Mouse (Mus musculus): ENCODE measurements around the gene Cmya5. TPM values are rescaled to one million over a fixed set of nuclear protein-coding genes. Genes with fewer than 3 reads are reported as not detected.
"Not testable (repeated sequence)": the region's sequence is repeated elsewhere in the genome, so short reads cannot be mapped to it uniquely, and the experiment has no call there.

The Cmya5 gene
- total RNA-seq (2022), result 1 to 10 TPM; 2.9 to 4.3 (median 3.2) TPM

DNA sequence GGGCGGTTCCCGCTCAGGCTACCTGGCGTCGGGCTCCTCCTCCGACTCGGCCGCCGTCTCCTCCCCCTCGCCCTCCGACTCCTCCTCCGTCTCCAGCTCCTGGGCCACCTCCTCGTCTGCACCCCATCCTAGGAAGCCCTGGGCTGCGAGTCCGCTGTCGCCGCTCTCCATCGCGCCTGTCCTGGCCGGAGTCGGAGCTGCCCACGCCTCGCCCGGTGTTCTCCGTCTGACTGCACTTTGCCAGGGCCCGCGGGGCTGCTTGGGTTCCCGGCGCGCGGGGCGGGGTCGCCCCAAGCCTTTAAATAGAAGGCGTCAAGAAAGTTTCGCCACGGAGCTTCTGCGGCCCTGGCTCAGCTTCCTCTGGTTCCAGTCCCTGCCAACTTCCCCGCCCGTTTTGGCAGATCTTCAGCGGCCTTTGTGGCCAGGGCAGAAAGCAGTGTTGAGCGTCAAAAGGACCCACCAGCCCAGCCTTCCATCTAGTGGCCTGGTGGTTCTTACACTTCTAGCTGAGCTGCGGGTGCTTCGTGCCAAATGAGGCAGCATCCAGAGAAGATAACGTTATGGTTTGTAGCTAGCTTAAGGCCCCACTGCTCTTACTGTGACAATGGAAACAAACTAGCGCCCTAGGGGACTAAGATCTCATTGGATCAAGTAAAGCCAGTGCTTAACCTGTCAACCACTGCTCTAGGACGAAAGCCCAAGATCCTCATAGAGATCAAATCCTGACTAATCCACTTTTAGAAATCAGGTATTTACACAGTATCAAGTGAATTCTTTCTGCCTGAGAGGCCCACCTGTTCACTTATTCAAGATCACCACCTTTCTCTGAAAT is at the start of gene Cmya5:
Gene Cmya5 (minus strand): TSS at position 389 of the 832 bp plus-strand sequence.
- DNase-seq (ENCODE audit: low spot score in 2 of 2), result peak; percentile 72 to 80

DNA sequence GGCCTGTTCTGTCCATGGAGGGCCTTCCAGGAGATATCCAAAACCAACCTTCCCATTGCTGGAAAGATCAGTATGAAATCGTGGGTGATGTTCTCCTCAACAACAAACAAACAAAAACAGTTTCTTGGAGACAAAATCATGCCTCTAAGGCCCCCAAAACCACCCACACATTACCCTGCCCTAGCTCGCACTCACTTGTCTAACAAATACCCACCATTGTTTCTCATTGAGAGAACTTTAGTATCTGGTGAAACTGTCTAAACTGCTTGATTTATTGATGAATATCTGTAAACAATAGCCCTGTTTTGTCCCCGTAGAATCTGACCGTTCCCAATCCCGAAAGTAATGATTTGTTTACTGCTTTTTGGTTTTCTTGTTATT is 48.1 kb upstream of the Cmya5 start:
- no peak for DNase-seq (ENCODE audit: low spot score in 2 of 2)

DNA sequence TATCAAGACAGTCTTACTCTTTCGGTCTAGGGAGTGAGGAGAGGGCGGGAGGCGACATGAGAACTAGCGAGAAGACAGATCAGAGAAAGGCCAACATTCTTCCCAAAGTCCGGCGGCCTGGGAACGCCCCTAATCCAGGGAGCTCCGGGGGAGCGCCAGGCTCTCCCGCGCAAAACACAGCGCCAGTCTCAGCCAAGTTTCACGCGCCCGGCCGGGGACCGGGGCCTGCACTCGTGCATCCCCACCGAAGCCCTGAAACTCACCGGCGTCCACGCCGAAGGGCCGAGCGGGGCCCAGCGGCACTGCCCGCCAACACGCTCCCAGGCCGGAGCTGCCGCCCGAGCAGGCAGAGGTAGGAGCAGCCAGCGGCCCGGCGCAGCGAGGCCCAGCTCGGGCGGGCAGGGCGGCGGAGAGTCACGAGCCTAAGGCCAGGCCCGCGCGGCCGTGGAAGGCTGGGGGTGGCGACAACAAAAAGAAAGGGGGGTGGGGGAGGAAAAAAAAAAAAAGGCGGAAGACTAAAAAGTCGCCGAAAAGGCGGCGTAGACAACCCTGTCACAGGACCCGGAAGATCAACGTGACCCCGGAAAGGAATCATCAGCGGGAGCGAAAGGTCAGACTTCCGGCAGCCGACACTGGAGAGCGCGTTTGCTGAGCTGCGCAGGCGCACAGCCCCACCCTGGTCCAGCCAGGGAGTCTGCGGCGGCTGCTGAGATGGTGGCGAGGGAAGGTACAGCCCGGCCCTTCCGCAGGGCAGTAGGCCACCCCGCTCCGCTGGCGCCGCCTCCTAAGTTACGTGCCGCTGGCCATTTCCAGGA is 47.5 kb upstream of the Cmya5 start, which contains the start of gene Tent2:
Gene Tent2 (minus strand): TSS at position 555 of the 815 bp plus-strand sequence.
- DNase-seq (ENCODE audit: low spot score in 2 of 2), result peak; percentile 93

DNA sequence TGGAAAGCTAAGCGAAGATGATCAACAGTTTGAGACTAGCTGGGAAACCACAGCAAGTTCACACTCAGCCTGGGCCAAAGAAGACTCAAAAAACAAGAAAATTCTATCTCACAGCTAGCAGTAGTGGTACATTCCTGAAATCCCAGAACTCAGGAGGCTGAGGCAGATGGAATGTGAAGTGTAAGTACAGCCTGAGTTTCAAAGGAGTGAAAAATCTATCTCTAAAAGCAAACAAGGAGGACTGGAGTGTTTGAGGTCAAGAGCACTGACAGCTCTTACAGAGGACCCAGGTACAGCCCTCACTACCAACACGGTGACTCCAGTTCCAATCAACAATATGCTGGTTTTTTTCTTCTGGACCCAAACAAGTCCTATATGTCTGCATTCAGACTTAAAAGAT is 44.9 kb upstream of the Cmya5 start:
- DNase-seq (ENCODE audit: low spot score in 2 of 2), result no peak

DNA sequence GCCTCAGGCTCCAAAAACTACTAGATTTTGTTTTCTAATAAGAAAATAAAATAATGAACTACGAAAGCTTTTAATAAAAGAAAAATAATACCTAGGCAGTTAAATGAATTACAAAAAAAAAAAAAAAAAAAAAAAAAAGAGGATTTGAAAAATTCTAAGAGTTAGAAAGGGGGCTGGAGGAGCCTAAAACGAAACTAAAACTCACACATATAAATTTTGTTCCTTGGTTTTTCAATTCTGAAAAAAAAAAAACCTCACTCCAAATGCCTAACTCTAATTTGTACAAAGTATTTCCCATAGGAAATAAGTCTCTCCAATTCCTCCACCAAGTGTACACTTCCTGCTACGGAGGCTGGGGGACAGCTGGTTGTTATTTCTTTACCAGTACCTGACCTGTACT is 44.2 kb upstream of the Cmya5 start:
- no peak for DNase-seq (ENCODE audit: low spot score in 2 of 2)

DNA sequence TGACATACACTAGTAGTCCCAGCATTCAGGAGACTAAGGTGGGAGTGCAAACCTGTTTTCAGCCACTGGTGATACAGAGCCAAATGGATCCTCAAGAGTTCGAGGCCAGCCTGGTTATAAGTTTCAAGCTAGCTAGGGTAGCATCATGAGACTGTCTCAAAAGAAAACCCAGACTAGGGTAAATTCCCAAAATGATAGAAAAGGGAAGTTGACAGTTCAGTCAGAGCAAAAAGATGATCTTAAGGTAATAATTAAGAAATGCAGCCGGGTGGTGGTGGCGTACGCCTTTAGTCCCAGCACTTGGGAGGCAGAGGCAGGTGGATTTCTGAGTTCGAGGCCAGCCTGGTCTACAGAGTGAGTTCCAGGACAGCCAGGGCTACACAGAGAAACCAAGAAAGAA is 43.3 kb upstream of the Cmya5 start:
- DNase-seq (ENCODE audit: low spot score in 2 of 2), result not testable (repeated sequence)

DNA sequence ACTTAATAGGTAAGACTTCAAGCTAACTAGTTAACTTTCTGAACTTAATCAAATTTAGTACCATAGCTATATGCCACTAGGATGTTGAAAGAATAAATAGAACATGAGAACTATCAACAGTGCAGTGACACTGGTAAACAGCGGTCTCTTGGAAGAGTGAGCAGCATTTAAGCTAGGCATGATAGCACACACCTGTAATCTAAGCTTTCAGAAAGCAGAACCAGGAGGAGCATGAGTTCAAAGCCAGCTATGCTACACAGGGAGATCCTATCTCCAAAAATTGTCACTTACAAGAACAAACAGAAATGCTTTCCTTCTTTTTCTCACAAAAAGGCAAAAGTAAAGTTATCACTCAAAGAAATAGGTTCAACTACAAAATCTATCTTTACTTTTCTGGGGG is 35.8 kb upstream of the Cmya5 start:
- no peak for DNase-seq (ENCODE audit: low spot score in 2 of 2)

DNA sequence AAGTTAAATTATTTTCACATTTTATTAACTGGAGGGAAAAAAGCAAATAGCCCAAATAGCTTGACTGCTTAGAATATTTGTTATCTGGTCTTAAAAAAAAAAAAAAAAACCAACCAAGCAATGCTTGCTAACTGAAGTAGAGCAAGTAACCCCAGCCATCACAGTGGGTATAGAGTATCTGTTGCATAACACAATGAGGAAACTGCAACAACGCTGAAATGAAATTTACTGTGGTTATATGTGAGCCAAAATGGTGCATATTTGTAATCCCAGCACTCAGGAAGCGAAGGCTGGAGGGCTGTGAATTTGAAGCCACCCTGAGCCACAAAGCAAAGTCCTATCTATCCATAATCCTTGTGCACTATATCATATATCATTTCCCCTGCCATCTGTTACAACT is 35.0 kb upstream of the Cmya5 start:
- no peak for DNase-seq (ENCODE audit: low spot score in 2 of 2)

DNA sequence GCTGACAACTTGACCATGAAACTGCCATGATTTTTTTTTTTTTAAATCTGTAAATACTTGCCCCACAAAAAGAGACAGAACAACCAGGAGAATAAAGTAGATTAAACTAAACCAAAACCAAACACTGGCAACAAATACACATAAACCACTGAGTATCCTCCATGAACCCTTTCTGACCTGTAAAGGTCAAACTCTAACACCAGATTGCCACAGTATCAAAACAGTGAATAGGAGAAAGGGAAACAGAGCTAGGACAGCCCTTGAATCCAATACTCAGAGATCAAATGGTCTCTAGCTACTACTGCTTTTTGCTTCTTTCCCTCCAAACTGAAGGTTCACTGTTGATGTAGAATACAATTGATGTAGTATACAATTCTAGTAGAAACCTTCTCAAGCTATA is 33.0 kb upstream of the Cmya5 start:
- DNase-seq (ENCODE audit: low spot score in 2 of 2), result no peak

DNA sequence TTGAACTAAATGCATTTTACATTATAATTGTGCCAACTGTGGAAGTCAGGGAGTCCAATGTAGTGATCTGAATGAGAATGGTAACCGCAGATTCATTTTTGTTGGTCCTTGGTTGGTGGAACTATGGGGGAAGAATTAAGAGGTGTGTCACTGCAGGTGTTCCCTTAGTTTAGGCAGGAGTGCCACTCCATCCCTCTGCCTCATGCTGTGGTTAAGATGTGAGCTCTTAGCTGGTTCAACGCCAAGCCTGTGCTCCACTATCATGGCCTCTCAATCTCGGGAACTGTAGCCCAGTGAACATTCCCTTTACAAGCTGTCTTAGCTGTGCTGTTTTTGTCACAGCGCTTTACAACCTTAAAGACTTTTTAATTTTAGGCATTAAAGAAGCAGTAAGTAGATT is 18.8 kb upstream of the Cmya5 start:
- DNase-seq (ENCODE audit: low spot score in 2 of 2), result no peak

DNA sequence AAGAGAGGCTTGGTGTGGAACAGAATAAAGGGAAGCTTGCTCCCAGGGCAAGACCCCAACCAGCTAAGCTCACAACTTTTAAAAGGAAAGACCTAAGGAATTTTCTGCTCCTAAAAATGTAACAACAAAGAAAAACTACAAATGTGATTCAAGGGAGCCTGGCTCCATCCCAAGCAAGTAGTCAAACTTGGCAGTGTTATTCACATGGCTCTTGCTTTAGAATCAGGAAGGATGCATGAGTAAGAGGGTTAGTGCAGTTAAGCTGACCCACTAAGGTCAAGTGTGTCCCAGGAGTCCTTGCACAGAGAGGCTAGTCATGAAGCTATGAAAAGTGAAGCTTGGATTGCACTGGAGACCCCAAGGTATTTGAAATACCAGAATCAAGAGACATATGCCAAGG is 17.9 kb upstream of the Cmya5 start:
- DNase-seq (ENCODE audit: low spot score in 2 of 2), result no peak

DNA sequence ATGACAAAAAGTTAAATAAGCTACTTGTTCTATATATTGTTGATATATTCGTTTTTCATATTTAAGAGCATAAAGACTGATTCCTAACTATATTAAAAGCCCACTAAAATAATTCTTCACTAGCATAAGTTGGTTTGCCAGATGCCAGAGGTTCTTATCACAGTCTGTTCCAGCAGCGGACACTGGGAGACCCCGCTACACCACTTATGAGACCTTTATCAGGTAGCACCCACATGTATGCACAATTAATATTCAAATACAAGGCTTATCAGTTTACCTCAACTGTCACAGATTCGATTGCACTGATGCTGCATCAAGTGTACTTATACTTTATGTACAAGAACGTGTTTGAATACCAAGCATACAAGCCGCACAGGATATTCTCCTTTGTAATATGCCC is 13.7 kb upstream of the Cmya5 start:
- DNase-seq (ENCODE audit: low spot score in 2 of 2), result no peak

DNA sequence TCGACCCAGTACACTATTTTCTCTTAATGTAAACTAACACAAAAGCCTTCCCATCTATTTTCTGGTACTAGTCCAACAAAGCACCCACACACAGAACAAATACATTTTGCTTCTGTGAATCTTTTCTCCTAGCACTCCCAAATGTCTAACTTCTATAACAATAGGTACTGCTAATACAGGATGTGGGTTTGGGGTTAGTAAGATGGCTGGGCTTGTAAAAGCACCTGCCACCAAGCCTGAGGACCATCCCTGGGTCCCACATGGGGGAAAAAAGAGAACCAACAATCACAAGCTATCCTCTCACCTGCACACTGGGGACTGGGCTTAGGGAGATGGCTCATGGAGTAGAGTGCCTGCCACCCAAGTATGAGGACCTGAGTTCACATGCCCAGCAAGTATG is 8.8 kb upstream of the Cmya5 start:
- no peak for DNase-seq (ENCODE audit: low spot score in 2 of 2)

DNA sequence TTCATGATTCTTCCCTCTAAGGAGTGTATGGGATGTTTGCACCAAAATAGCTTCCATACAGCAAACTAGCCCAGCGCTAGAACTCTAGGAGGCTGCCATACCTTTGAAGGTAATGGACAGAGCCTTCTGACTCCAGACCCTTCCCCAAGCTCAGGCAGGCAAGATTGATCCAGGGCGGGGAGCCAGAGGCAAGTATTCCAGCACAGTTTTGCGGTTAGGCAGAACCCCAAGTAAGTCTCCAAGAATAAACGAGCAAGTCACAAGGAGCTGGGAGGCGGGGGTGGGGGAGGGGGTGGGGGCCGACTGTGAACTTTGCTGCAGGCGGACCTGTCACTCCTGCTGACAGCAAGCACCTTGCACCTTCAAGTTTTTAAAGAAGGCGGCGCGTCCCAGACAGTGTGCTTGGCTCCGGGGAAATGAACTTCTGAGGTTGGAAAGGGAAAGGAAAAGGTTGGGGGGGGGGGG is 673 bp downstream of the Cmya5 start:
- DNase-seq (ENCODE audit: low spot score in 2 of 2), result no peak

DNA sequence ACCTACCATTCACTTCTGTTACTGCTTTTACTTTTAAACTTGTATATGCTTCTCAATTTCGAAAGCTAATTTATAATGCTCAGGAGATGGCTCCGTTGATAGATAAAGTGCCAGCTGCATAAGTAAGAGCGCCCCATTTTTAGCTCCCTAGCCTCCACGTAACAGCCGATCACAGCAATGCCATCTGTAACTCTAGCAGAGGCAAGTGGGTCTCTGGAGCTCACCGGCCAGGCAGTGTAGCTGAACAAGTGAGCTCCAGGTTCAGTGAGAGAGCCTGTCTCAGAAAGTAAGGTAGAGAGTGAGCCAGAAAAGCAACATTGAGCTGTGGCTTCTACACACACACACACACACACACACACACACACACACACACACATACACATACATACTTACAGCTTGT is 3.3 kb downstream of the Cmya5 start:
- DNase-seq (ENCODE audit: low spot score in 2 of 2), result no peak

DNA sequence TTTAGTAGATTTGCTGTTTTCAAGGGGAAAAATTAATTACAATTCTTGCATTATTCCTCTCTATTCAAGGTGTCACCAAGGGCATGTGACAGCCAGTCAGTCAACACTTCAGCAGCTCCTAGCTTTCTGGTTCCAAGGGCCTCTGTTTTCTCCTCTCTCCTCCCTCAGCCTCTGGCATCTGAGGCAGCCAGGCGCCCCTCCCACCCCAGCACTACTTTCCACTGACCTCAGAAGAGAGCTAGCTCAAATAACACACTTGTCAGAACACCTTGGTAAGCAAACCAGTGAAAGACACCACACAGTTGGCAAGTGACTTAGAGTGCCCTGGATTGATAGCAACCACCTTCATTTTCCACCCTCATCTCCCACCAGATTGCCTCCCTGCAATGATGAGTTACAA is 6.5 kb downstream of the Cmya5 start:
- DNase-seq (ENCODE audit: low spot score in 2 of 2), result no peak

DNA sequence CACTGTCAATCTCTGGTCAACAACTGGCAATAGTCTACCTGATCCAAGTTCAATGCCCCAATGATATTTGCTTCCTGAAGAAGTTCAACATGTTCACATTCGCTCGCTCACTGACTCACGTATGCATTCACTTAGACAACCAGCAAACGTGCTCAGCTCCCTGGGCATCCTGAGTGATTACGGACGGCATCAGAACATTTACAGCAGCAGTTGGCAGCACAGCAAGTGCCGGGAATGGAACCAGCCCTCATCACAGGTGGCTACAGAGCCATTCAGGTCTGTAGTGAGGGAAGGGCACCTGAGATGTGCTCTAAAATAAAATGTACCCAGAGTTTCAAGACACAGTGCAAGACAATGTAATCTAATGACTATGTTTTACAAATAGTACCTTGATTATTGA is 7.4 kb downstream of the Cmya5 start:
- DNase-seq (ENCODE audit: low spot score in 2 of 2), result no peak

DNA sequence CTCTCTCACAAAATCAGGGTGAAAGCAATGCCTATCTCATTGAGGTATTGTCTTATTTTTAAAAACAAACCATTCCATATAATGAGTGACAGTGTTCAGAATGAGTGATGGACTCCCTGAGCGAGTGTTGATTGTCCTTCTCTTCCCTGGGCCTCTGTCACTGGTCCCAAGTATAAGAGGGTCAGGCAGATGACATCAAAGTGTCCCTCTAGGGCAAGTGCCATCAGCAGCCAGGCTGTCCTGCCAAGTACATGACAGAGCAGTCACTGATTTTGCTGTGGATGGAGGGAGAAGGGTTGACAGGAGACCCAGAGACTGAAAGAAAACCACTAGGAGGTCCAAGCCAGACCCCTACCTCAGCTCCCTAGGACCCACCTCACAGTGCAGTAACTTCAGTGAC is 8.3 kb downstream of the Cmya5 start:
- no peak for DNase-seq (ENCODE audit: low spot score in 2 of 2)

DNA sequence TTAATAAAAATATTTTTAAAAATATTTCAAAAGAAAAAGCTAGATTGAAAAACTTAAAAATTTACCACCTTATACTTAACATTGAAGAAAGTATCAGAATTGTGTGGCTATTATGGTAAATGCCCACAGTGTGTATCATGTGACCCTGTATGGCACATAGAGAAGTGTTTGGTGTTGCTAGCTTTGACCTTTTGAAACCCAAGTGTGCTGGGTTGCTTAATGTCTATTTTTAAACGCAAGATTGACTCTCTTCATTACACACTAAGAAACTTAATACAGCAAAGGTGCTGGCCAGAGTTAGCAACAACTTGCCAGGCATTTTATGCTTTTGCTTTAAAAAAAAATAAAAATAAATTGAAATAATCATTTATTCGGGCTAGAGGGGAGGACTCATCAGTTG is 9.0 kb downstream of the Cmya5 start:
- no peak for DNase-seq (ENCODE audit: low spot score in 2 of 2)

DNA sequence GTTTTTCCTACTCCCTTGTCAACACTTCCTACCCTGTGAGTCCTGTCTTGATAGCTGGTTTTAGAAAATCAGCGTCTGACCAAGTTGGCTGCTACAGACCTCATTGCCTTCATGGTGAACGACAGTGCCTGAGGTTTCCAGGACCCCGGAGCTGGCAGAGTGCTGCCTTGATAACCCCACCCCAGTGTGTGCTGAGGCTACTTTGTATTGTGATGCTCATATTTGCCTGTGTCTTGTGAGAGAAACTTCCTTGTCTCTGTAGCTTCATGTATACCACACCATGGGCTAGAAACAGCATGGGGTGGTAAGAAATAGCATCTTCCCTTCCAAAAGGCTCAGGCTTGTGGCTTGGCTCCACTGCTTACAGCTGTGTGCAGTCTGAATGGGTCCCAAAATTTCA is 13.8 kb downstream of the Cmya5 start:
- DNase-seq (ENCODE audit: low spot score in 2 of 2), result no peak

DNA sequence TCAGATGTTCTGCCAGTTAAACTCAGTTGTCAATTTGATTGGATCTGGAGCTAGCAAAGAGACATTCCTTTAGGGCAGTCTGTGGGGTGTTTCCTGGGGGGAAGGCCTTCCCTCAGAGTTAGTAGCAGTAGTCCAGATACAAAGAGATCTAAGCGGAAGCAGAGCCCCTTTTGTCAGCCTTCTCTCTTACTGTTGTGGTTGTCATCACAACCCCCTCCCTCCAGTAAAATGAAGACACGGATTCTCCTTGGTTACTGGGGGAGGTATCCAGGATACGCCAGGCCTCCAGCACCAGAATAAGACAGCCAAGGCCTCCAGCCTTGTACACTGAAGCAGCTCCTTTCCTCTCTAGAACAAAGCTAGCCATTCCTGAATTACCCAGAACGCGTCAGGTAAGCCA is 15.6 kb downstream of the Cmya5 start:
- DNase-seq (ENCODE audit: low spot score in 2 of 2), result no peak

DNA sequence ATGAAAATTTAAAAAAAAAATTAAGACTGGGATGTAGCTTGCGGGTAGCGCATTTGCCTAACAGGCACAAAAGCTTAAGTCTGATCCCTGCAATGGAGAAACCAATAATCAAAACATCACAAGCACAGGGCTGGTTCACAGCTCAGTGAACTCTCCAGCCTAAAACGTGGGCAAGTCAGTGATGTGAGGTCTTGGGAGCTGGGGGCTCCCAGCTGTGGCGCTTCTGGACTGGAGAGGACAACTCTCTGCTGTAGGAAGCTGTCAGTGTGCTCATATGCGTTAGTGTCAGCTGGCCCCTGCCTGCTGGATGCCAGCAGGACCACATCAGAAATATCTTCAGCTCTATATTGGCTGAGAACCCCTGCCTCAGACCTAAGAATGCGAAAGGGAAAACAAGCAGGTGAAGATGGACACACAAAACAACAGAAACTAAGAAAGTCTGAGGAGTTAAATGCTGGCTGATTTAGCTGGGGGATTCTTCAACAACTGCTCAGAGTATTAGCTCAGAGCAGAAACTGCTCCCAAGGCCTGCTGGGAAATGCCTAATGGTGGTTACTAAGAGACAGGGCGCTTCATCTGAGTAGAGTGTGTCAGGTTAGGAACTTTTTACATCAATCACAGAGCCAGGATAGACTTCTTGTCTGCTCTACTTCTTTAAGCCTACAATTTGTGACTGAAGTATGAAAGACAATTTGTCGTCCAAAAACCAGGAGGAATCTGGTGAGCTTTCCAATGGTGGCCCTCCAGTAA is 16.2 kb downstream of the Cmya5 start:
- no peak for DNase-seq (ENCODE audit: low spot score in 2 of 2)
